Mouse (Mus musculus) forebrain, postnatal 0 days (tissue): Measurements from ENCODE around the gene C2cd3. TPM values are rescaled to one million over a fixed set of nuclear protein-coding genes. Genes with fewer than 3 reads are reported as not detected.

Source experiments
- ATAC-seq: fragments of 200-750 bp; cut with Nextera tagmentation; 2 replicates; pipeline ENCODE4 v1.8.0; 2017; ENCODE audit warnings: mild to moderate bottlenecking, moderate library complexity
- DNase-seq: peaks from one replicate; pipeline ENCODE4 v3.0.0-alpha.2; 2015
- H3K27ac ChIP-seq: fragments of 300-500 bp; sonication (generic); 2 replicates; pipeline ENCODE4 v1.5.1; 2014; ENCODE audit warnings: low read depth, mild to moderate bottlenecking, antibody characterized with exemption, low read length, moderate library complexity, mixed read lengths
- H3K27me3 ChIP-seq: fragments of 300-500 bp; sonication (generic); 2 replicates; pipeline ENCODE4 v1.6.1; 2014; ENCODE audit warnings: mild to moderate bottlenecking, low read length, mixed read lengths; ENCODE audit not compliant: insufficient read depth
- H3K36me3 ChIP-seq: fragments of 300-500 bp; sonication (generic); 2 replicates; pipeline ENCODE4 v1.6.1; 2014; ENCODE audit warnings: mild to moderate bottlenecking, moderate library complexity; ENCODE audit not compliant: insufficient read depth
- H3K4me1 ChIP-seq: fragments of 300-500 bp; sonication (generic); 2 replicates; pipeline ENCODE4 v1.6.1; 2014; ENCODE audit warnings: antibody characterized with exemption; ENCODE audit not compliant: insufficient read depth
- H3K4me2 ChIP-seq: fragments of 300-500 bp; sonication (generic); 2 replicates; pipeline ENCODE4 v1.6.1; 2014; ENCODE audit warnings: low read depth, mild to moderate bottlenecking, moderate library complexity
- H3K4me3 ChIP-seq: fragments of 300-500 bp; sonication (generic); 2 replicates; pipeline ENCODE4 v1.5.1; 2014; ENCODE audit warnings: low read depth, low read length, mixed read lengths
- H3K9ac ChIP-seq: fragments of 300-500 bp; sonication (generic); 2 replicates; pipeline ENCODE4 v1.6.1; 2014; ENCODE audit warnings: mild to moderate bottlenecking
- H3K9me3 ChIP-seq: fragments of 300-500 bp; sonication (generic); 2 replicates; pipeline ENCODE4 v1.6.1; 2016; ENCODE audit warnings: low read length
- CTCF ChIP-seq: sonication (generic); IDR thresholded peaks from 2 replicates; pipeline ENCODE4 v1.5.1; 2016; ENCODE audit warnings: antibody characterized with exemption, control low read depth, low read depth
- WGBS: fragments of 180-500 bp; shearing (Covaris S2); extraction: QIAGEN DNeasy Blood & Tissue Kit; methylation state at CpG from one replicate; pipeline ENCODE4 v1.1.7; 2014; 5-methylcytosine and 5-hydroxymethylcytosine counted together
- polyA plus RNA-seq: library from polyadenylated mRNA; unstranded; fragments of >200 nt; fragmentation: Nextera tagmentation; extraction: Ambion mirVana; gene quantifications from 2 replicates; pipeline ENCODE4 v1.2.1, GENCODE M21; 2015
- total RNA-seq: library from RNA; depleted of rRNA; stranded (reverse); fragments of >200 nt; gene quantifications from 2 replicates; pipeline ENCODE4 v1.2.3, GENCODE M21; 2014; rRNA removed

Gene C2cd3
- total RNA-seq: 20.1 and 21.8 TPM in 2 replicates
- 5.9 and 8.9 TPM in 2 replicates for polyA plus RNA-seq

- Histone ChIP-seq H3K4me1 (peaks cover 21% of the 10 kb centered on the region), H3K9ac (peak within 1 kb of the TSS; percentile 78), H3K4me2 (peak within 1 kb of the TSS; percentile 74), H3K4me3 (peak within 1 kb of the TSS; percentile 82), H3K36me3 (0 out of 2 replicates have a peak, but pooled peaks cover 3% of the 10 kb centered on the region), H3K27ac (peak within 1 kb of the TSS; percentile 84), H3K9me3 (no peaks in the 10 kb centered on the region), H3K27me3 (no peaks in the 10 kb centered on the region)
- 2% methylated on average over 54 of the region's 54 CpGs for WGBS
- TF ChIP-seq CTCF: peak; percentile 86
- ATAC-seq (peak; percentile 99), DNase-seq (peak; percentile 99)
These were observed at the start of gene C2cd3, which contains the start of gene Ppme1 for GRCm38 (mm10) chr7:100371495-100372451. Gene C2cd3 (plus strand): TSS chr7:100372233. Gene Ppme1 (minus strand): TSS chr7:100372307.

DNA sequence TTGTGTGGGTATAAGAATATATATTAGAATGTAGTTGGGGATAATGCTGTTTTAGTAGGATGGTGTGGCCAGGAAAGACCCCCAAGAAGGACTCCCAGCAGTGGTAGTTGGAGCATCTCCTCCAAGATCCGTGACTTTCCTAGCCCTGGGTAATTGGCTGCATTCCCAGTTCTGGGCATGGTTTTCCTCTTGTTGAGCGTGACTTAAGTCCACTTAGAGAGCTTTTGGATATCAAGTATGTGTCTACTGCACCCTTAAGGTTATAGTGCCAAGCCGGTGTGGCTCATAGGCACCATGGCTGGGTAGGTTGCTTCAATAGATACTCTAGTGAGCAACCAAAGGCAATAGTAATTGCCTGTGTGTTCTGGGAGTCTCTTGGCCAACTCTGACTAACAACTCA is 48.3 kb upstream of the C2cd3 start:
- no peak for ATAC-seq
- Histone ChIP-seq H3K4me2 (no peak overlapping the region), H3K27me3 (no peaks in the 10 kb centered on the region), H3K27ac (no peak overlapping the region), H3K36me3 (peaks cover 26% of the 10 kb centered on the region), H3K9me3 (no peaks in the 10 kb centered on the region), H3K4me3 (no peak overlapping the region), H3K4me1 (no peaks in the 10 kb centered on the region), H3K9ac (no peak overlapping the region)
- no peak for TF ChIP-seq CTCF
- DNase-seq: no peak
- WGBS: 71% methylated on average over 3 of the region's 3 CpGs

DNA sequence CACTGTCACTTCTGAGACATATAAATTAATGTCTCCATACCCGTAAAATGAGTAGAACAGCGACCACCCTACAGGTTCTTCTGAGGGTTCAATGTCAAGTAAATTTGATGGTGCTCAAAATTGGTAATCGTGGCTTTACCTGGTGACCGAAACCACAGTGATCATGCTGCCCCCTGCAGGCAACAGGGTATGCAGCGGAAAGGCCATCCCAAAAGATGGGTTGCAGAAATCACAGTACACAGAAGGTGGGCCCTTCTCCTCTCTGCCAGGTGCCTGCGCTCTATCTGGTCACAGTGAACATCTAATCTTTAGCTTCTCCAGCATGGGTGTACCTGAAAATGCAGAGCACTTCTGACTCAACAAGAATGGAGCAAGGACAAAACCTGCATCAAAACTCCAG is 46.6 kb upstream of the C2cd3 start:
- DNase-seq (peak; percentile 67), ATAC-seq (no peak)
- H3K4me1 ChIP-seq: no peaks in the 10 kb centered on the region
- H3K9ac ChIP-seq: no peak overlapping the region
- TF ChIP-seq CTCF: peak; percentile 86
- H3K4me2 ChIP-seq: no peak overlapping the region
- H3K9me3 ChIP-seq: no peaks in the 10 kb centered on the region
- H3K36me3 ChIP-seq: peaks cover 32% of the 10 kb centered on the region
- 79% methylated on average over 6 of the region's 6 CpGs for WGBS
- no peak overlapping the region for H3K4me3 ChIP-seq
- H3K27me3 ChIP-seq: no peaks in the 10 kb centered on the region
- H3K27ac ChIP-seq: no peak overlapping the region

GRCm38 (mm10) chr7:100327514-100327913 is 44.5 kb upstream of the C2cd3 start:
- Histone ChIP-seq H3K4me3 (no peak overlapping the region), H3K4me2 (no peak overlapping the region), H3K27me3 (no peaks in the 10 kb centered on the region), H3K27ac (no peak overlapping the region), H3K36me3 (peaks cover 47% of the 10 kb centered on the region), H3K9ac (no peak overlapping the region), H3K9me3 (no peaks in the 10 kb centered on the region), H3K4me1 (no peaks in the 10 kb centered on the region)
- no peak for ATAC-seq
- DNase-seq: no peak
- 91% methylated on average over 7 of the region's 7 CpGs for WGBS
- TF ChIP-seq CTCF: no peak

GRCm38 (mm10) chr7:100328636-100329035 is 43.4 kb upstream of the C2cd3 start:
- TF ChIP-seq CTCF: no peak
- Histone ChIP-seq H3K4me1 (no peaks in the 10 kb centered on the region), H3K9me3 (no peaks in the 10 kb centered on the region), H3K27ac (no peak overlapping the region), H3K4me2 (no peak overlapping the region), H3K9ac (no peak overlapping the region), H3K36me3 (peaks cover 56% of the 10 kb centered on the region), H3K4me3 (no peak overlapping the region), H3K27me3 (no peaks in the 10 kb centered on the region)
- DNase-seq (no peak), ATAC-seq (no peak)
- 95% methylated on average over 4 of the region's 4 CpGs for WGBS

DNA sequence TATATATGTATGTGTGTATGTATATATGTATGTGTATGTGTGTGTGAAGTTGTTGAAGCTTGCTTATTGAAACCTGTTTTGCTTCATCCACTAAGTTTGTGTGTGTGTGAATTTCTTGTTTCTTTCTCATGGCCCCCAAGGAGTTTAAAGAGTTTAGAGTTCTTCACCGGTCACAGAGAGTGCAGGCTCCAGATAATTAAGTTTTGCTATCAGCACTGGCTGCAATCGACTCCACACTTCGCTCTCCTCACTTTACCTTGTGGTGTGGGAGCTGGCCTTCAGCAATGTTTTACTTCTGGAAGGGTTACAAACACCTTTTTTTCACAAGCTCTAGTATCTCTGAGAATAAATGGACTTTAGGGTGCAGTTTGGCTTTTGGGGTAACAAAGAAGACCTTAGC is 40.8 kb upstream of the C2cd3 start:
- DNase-seq (no peak), ATAC-seq (no peak)
- H3K36me3 ChIP-seq: peaks cover 72% of the 10 kb centered on the region
- WGBS: 96% methylated on average over 3 of the region's 3 CpGs
- no peak overlapping the region for H3K9ac ChIP-seq
- H3K27me3 ChIP-seq: no peaks in the 10 kb centered on the region
- H3K4me3 ChIP-seq: no peak overlapping the region
- no peak overlapping the region for H3K4me2 ChIP-seq
- no peaks in the 10 kb centered on the region for H3K4me1 ChIP-seq
- TF ChIP-seq CTCF: no peak
- no peak overlapping the region for H3K27ac ChIP-seq
- no peaks in the 10 kb centered on the region for H3K9me3 ChIP-seq

DNA sequence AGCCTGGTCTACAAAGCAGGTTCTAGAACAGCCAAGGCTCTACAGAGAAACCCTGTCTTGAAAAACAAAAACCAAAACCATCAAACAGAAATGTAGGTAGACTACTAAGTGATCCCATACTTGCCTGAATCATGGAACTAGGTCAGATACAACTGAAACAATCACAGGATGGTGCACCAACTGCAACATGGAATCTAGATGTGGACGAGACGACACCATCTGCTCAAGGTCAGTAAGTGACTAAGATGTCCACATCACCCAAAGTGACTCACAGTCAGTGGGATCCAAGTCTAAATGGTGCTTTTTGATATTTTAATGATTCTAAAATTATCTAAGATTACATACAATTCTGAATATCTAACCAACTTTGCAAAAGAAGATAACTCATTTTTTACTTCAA is 36.1 kb upstream of the C2cd3 start:
- no peaks in the 10 kb centered on the region for H3K27me3 ChIP-seq

More for the DNA sequence above, 36.1 kb upstream of the C2cd3 start:
- H3K4me2 ChIP-seq: no peak overlapping the region
- WGBS: 96% methylated on average over 2 of the region's 2 CpGs
- H3K9ac ChIP-seq: no peak overlapping the region
- no peak overlapping the region for H3K27ac ChIP-seq
- no peak for ATAC-seq
- no peaks in the 10 kb centered on the region for H3K9me3 ChIP-seq
- DNase-seq: no peak
- TF ChIP-seq CTCF: no peak
- H3K4me1 ChIP-seq: no peaks in the 10 kb centered on the region
- peaks cover 72% of the 10 kb centered on the region for H3K36me3 ChIP-seq
- H3K4me3 ChIP-seq: no peak overlapping the region
